Mouse (Mus musculus) lung, postnatal 4 days (tissue): ENCODE measurements around the gene Prpf38b.

Experiments
- DNase-seq, 2 experiments: peaks; one replicate each; pipeline ENCODE4 v3.0.0; 2021

Prpf38b gene

DNA sequence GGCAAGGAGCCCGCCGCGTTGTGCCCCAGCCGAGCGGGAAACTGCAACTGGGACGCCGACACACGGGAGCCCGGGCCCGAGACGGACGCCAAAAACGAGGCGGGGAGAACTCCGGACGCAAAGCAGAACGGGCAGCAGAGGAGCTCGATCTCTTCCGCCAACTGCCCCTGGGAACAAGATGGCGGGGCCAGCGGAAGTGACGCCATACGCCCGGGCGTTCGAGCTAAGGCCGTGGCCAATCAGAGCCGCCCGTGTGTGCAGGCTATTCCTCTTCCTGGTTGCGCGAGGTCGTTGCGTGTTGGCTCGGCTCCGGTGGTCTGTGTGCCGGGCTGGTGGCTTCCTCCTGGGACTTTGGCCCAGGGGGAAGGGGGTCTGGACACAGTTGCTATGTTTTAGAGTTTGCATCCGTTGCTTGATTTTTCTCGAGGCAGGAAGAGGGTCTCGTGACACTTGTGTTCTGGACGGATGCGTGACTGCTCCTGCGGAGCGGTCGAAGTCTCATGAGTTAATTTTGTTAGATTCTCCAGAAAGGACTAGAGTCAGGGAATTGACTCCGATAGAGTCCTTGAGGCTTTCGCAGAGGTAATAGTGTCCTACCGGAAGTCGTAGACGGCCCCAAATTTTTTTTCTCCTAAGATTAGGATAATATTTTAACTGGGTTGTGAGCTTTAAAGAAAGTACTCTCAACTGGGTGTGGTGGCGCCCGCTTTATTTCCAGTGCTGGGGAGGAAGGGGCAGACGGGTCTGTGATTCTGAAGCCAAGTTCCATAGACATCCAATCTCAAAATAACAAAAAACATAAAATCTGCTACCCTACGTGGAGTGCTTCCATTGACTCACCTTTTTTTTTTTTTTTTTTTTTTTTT lies at the start of gene Prpf38b:
Gene Prpf38b, minus strand, starts transcription at position 180 of the 866 bp plus-strand sequence.
- peak; percentile 96 to 98 for DNase-seq

DNA sequence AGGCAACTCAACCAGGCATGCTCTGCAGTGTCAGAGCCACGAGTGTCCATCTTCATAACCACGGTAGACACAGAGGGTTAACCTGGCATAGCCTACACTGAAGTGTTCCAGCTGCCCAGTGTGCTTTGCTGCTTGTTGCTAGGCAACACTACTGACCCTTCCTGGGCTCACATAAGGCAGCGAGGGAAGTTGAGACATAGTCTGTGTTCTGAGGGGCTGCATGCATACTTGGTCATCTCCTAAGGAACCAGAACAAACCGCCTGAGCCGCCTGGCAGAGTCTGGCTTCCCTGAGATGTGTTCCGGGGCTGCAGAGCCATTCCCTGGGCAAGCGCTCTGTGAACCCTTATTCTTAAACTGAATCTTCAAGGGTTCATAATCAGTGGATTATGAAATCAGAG lies 49.7 kb upstream of the Prpf38b start:
- DNase-seq = peak; percentile 27 to 68

- DNase-seq = no peak
Measured at GRCm38 (mm10) chr3:108959680-108960295, 48.3 kb upstream of the Prpf38b start.

DNA sequence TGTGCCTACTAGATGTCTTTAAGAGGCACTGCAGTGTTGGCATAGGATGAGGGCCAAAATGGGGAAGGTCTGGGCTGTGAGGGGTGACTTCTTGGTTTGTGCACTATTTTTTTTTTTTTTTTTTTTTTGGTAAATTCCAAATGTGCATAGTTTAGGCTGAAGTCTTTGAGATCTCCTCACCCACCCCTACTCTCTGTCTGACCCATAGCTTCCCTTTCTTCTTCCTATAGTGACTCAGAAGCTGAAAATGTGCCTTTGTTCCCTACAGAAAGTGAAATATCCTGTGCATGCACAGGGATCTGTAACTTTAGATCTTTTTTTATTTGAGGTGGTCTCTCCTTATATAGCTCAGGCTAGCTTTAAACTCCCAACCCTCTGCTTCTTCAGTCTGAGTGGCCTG lies 46.4 kb upstream of the Prpf38b start:
- no peak for DNase-seq

DNA sequence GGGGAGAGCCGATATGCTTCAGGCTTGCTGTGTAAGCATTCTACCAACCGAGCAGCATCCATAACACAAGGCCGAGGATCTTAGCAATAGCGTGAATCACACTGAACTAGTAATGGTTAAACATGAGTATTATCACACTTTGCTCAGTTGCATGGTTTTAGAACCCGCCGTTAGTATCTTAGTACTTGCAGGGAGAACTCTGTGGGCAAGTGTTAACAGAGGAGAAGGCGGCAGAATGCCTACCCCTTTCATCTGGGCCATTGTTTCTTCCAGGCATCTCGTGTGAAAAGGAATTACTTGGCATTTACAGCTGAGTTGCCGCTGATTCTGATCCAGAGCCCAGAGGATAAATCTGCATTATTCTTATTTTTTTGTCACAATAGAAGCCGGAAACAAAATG lies 29.5 kb upstream of the Prpf38b start:
- no peak for DNase-seq

DNA sequence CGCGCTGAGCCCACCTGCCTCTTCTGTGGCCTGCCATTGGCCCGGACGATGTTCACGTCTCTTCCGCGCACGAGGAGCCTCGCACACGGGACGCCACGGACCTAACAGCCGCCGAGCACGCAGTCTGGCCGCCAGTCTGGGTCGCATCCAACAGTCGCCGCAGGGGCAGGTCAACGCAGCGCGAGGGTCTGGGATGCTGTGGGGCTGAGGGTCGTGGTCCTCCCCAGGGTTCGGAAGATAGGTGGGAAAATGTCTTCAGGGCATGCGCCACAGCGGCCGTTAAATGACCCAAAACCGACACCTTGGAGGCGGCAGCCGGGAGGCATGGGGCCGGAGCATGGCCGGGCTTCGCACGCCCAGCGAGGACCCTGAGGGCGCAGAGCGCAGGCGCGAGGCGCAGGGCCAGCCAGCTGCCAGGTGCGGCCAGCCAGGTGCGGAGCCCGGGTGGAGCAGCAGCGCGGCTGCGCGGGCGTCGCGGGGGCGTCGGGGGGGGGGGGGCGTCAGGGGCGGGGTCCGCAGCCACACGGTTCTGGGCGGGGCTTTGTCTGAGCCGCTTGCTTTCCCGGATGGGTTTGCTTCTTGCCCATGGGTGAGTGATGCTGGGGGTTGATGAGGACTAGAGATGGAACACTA lies 28.6 kb upstream of the Prpf38b start, which contains the start of gene Gm9857:
Gene Gm9857, minus strand, starts transcription at position 445 of the 633 bp plus-strand sequence.
- DNase-seq = peak in 1 of 2 experiments; percentile 50

GRCm38 (mm10) chr3:108939573-108939972 lies 28.0 kb upstream of the Prpf38b start, which contains the start of gene Henmt1:
Gene Henmt1, plus strand, starts transcription at chr3:108939873.
- no peak for DNase-seq

DNA sequence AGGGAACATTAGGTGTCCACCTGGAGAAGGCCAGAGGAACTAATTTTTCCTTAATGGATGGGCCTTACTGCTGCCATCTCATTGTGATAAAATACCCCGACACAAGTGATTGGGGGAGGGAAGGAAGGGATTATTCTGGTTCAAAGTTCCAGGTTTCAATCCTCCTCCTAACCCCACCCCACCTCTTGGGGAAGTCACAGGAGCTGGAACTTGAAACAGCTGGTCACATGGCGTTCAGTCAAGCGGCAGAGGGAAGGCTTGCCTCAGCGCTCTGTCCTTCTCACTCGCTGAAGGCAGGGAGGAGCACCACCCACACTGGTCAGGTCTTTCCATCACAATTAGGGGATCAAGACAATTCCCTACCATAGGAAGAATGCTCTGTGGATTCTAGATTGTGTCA lies 27.2 kb upstream of the Prpf38b start:
- no peak for DNase-seq

DNA sequence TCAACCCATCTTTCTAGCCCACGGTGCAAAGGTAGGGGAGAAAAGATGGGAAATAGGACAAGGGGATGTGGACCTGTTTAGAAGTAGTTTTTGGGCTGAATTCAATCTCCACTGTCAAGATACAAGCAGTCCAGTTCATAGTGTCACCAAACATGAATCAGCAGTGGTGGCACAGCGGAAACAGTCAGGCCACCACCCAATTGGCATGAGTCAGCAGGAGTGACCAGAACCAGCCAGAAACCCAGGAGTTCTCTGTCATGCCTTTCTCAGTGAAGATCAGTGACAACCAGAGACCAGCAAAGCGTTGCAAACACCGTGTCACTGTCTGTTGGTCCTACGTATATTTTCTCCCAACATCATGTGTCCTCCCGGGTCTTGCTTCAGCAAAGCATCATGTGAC lies 22.0 kb upstream of the Prpf38b start:
- DNase-seq = no peak

DNA sequence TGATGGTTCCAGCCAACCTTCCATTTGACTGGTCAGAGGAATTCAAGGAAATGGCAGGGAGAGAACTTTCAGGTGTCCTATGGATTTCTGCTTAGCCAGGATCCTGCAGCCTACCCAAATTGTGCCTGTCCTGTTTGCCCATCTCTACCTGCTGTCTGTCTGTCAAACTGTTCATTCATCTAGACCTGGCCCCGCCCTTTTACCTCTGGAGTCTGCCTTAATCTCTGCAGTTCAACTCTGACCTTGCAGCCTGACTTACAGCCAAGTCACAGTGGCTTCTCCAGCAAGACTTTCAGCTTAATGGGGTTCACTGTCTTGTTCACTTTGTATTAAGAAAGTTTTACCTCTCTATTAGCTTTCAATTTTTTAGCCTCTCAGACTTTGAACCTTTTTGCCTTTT lies 14.8 kb upstream of the Prpf38b start:
- DNase-seq = no peak

- DNase-seq = no peak
Measured at GRCm38 (mm10) chr3:108925677-108926076, 14.2 kb upstream of the Prpf38b start.

GRCm38 (mm10) chr3:108921822-108922221 lies 10.3 kb upstream of the Prpf38b start:
- DNase-seq = no peak

DNA sequence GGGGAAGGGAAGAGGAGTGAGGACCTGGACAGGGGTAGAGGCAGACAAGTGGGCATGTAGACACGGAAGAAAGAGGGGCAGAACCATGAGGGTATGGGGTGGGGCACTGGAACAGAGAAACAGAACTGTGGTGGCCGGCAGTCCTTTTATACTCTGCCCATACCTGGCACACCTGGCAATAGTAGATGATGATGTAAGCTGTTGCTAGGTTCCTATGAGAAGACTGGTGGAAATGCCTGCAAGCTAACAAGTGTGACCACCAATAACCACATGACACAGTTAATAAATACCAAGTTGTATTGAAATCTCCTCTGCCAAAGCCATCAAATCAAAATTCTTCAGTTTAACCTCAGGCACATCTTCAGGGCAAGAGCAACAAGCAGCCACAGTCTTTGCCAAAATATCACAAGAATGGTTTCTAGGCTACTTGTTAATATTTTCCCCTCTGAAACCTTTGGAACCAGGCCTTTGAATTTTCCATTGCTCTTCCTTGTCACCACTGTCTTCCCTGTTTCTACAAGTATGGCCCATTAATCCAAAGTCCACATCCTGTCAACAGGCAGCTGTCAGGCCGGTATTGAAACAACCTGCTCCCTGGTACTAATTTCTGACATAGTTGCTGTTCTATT lies 9.0 kb upstream of the Prpf38b start:
- no peak for DNase-seq

GRCm38 (mm10) chr3:108918852-108919251 lies 7.3 kb upstream of the Prpf38b start:
- DNase-seq = no peak

DNA sequence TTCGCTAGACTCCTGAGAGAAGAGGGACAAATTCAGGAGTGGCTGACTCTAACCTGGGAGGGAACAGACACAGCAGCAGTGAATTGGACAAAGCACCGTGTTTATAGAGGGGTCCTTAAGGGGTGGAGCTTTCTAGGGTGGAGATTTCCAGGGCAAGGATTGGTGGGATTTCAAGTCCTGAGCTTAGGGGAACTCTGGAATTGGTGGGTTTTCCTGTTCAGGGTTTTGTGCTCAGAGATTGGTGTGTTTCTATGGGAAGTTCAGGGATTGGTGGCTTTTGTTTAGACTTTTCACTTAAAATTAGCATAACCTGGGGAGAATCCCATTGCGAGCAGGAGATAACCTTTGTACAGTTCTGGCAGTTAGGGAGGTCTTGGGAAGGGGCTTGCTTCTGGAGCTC lies 6.5 kb upstream of the Prpf38b start:
- DNase-seq = no peak

DNA sequence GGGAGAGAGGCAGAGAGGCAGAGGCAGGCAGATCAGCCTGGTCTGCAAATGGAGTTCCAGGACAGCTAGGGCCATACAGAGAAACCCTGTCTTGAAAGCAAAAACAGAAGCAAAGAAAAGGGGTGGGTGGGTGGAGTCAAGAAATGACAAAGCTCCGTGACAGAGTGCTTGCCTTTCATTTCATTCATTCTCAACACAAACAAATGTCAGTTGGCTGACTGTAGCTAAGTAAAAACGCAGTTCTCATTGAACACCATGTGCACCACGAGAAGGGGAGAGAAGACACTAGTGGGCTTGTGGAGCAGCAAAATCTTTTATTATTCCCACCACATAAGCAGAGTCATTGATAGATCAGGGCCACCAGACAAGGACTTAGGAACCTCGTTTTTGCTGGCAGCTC lies 5.3 kb upstream of the Prpf38b start:
- DNase-seq = no peak

DNA sequence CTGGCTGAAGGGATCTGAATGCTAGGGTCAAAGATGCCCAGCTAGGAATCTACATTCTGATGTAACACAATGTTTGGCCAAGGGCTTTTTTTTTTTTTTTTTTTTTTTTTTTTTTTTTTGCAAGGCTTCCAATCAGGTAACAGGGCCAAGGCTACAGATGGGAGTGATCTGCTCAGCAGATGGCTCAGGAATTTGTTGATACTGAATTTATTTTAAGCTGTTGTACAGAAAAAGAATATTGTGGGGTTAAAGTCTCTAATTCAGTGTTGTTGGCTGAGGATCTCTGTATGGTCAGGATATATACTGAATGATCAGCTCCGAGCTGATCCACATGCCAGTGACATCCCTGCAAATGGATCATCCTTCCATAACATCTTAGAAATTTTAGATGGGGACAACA lies 4.5 kb upstream of the Prpf38b start:
- DNase-seq = no peak

- peak; percentile 77 to 79 for DNase-seq
Measured at GRCm38 (mm10) chr3:108911081-108911547, 413 bp downstream of the Prpf38b start.

GRCm38 (mm10) chr3:108910303-108911080 lies 1.0 kb downstream of the Prpf38b start:
- DNase-seq = peak; percentile 6 to 32

GRCm38 (mm10) chr3:108902934-108903333 lies 8.6 kb downstream of the Prpf38b start:
- no peak for DNase-seq

GRCm38 (mm10) chr3:108902038-108902437 lies 9.5 kb downstream of the Prpf38b start:
- DNase-seq = no peak

- DNase-seq = no peak
Measured at GRCm38 (mm10) chr3:108900681-108901080, 10.8 kb downstream of the Prpf38b start.
